Mouse (Mus musculus) brain, embryonic 14.5 days (tissue): ENCODE results near the gene Enpp6.

Experiments
- CTCF ChIP-seq: fragments of 200-500 bp; IDR thresholded peaks from 2 replicates; pipeline ENCODE4 v1.5.1; 2012; ENCODE audit warnings: inconsistent platforms, mild to moderate bottlenecking, moderate library complexity, borderline replicate concordance; ENCODE audit not compliant: insufficient read depth, insufficient read length; ENCODE audit errors: extremely low read depth
- POLR2A ChIP-seq: fragments of 200-500 bp; IDR thresholded peaks from 2 replicates; pipeline ENCODE4 v1.6.1; 2012; ENCODE audit warnings: mild to moderate bottlenecking, inconsistent platforms, borderline replicate concordance; ENCODE audit not compliant: poor library complexity, insufficient read depth, insufficient read length, severe bottlenecking; ENCODE audit errors: extremely low read depth

- TF ChIP-seq CTCF (no peak), POLR2A (no peak)
Measured at GRCm38 (mm10) chr8:47134736-47135135, 148.0 kb downstream of the Enpp6 start.
